Mouse (Mus musculus): ENCODE measurements around the gene Wtap. TPM values are rescaled to one million over a fixed set of nuclear protein-coding genes. Genes with fewer than 3 reads are reported as not detected.
"Not testable (repeated sequence)": the region's sequence is repeated elsewhere in the genome, so short reads cannot be mapped to it uniquely, and the experiment has no call there.

The Wtap gene
- 138 and 146 TPM in 2 replicates for polyA plus RNA-seq (2014; fragmentation: Nextera tagmentation; extraction: Ambion mirVana)

- Histone ChIP-seq H3K27me3 (ENCODE audit: control insufficient read depth, insufficient read depth, low read length) (no peaks in the 10 kb centered on the region), H3K4me2 (replicated peaks; ENCODE audit: low read depth, low read length) (peak within 1 kb of the TSS; percentile 55), H3K27ac (ENCODE audit: low read length) (peak within 1 kb of the TSS; percentile 100), H3K9ac (replicated peaks; ENCODE audit: low read depth, low read length) (peak within 1 kb of the TSS; percentile 98), H3K36me3 (ENCODE audit: control insufficient read depth, insufficient read depth, low read length) (no peaks in the 10 kb centered on the region), H3K4me1 (ENCODE audit: control insufficient read depth, insufficient read depth, low read length) (peaks cover 7% of the 10 kb centered on the region), H3K9me3 (ENCODE audit: control insufficient read depth, low read depth, low read length) (no peaks in the 10 kb centered on the region), H3K4me3 (ENCODE audit: low read depth, low read length) (peak within 1 kb of the TSS; percentile 99)
- ATAC-seq (ENCODE audit: insufficient number of reproducible peaks, insufficient read depth, low FRiP score, low read depth), result no peak
- WGBS, result 77% methylated on average over 1 of the region's 1 CpGs
Observed at GRCm38 (mm10) chr17:12994069-12994468, at the start of gene Wtap. Wtap (minus strand) TSS chr17:12994169.

- H3K9me3 ChIP-seq (ENCODE audit: control insufficient read depth, low read depth, low read length); H3K9ac ChIP-seq (replicated peaks; ENCODE audit: low read depth, low read length); H3K27me3 ChIP-seq (ENCODE audit: control insufficient read depth, insufficient read depth, low read length); H3K4me1 ChIP-seq (ENCODE audit: control insufficient read depth, insufficient read depth, low read length); H3K36me3 ChIP-seq (ENCODE audit: control insufficient read depth, insufficient read depth, low read length); H3K4me2 ChIP-seq (replicated peaks; ENCODE audit: low read depth, low read length); H3K27ac ChIP-seq (ENCODE audit: low read length); H3K4me3 ChIP-seq (ENCODE audit: low read depth, low read length); ATAC-seq (ENCODE audit: insufficient number of reproducible peaks, insufficient read depth, low FRiP score, low read depth): not testable (repeated sequence)
- 76% methylated on average over 2 of the region's 12 CpGs for WGBS
Observed at GRCm38 (mm10) chr17:13036627-13037192, 42.7 kb upstream of the Wtap start.

GRCm38 (mm10) chr17:13013316-13013715, 19.3 kb upstream of the Wtap start:
- Histone ChIP-seq H3K27ac (ENCODE audit: low read length) (no peak overlapping the region), H3K9ac (replicated peaks; ENCODE audit: low read depth, low read length) (no peak overlapping the region), H3K4me3 (ENCODE audit: low read depth, low read length) (no peak overlapping the region), H3K4me2 (replicated peaks; ENCODE audit: low read depth, low read length) (no peak overlapping the region), H3K4me1 (ENCODE audit: control insufficient read depth, insufficient read depth, low read length) (0 out of 2 replicates have a peak, but pooled peaks cover 5% of the 10 kb centered on the region), H3K36me3 (ENCODE audit: control insufficient read depth, insufficient read depth, low read length) (peaks cover 28% of the 10 kb centered on the region), H3K27me3 (ENCODE audit: control insufficient read depth, insufficient read depth, low read length) (no peaks in the 10 kb centered on the region), H3K9me3 (ENCODE audit: control insufficient read depth, low read depth, low read length) (no peaks in the 10 kb centered on the region)
- WGBS, result 89% methylated on average over 3 of the region's 3 CpGs
- no peak for ATAC-seq (ENCODE audit: insufficient number of reproducible peaks, insufficient read depth, low FRiP score, low read depth)

GRCm38 (mm10) chr17:13009887-13010286, 15.9 kb upstream of the Wtap start:
- H3K9ac ChIP-seq (replicated peaks; ENCODE audit: low read depth, low read length), result no peak overlapping the region
- 26% methylated on average over 3 of the region's 3 CpGs for WGBS
- no peaks in the 10 kb centered on the region for H3K27me3 ChIP-seq (ENCODE audit: control insufficient read depth, insufficient read depth, low read length)
- no peak overlapping the region for H3K4me3 ChIP-seq (ENCODE audit: low read depth, low read length)
- peaks cover 17% of the 10 kb centered on the region; the same call in 1 of the 2 replicates for H3K36me3 ChIP-seq (ENCODE audit: control insufficient read depth, insufficient read depth, low read length)
- H3K4me2 ChIP-seq (replicated peaks; ENCODE audit: low read depth, low read length), result no peak overlapping the region
- no peak overlapping the region for H3K27ac ChIP-seq (ENCODE audit: low read length)
- H3K4me1 ChIP-seq (ENCODE audit: control insufficient read depth, insufficient read depth, low read length), result 0 out of 2 replicates have a peak, but pooled peaks cover 7% of the 10 kb centered on the region
- no peaks in the 10 kb centered on the region for H3K9me3 ChIP-seq (ENCODE audit: control insufficient read depth, low read depth, low read length)
- no peak for ATAC-seq (ENCODE audit: insufficient number of reproducible peaks, insufficient read depth, low FRiP score, low read depth)

- H3K9me3 ChIP-seq (ENCODE audit: control insufficient read depth, low read depth, low read length), result no peaks in the 10 kb centered on the region
- peak overlapping the region; percentile 83 for H3K27ac ChIP-seq (ENCODE audit: low read length)
- H3K4me2 ChIP-seq (replicated peaks; ENCODE audit: low read depth, low read length), result peak overlapping the region; percentile 81
- 6% methylated on average over 10 of the region's 10 CpGs for WGBS
- peaks cover 11% of the 10 kb centered on the region; the same call in 1 of the 2 replicates for H3K36me3 ChIP-seq (ENCODE audit: control insufficient read depth, insufficient read depth, low read length)
- 0 out of 2 replicates have a peak, but pooled peaks cover 7% of the 10 kb centered on the region for H3K4me1 ChIP-seq (ENCODE audit: control insufficient read depth, insufficient read depth, low read length)
- no peak for ATAC-seq (ENCODE audit: insufficient number of reproducible peaks, insufficient read depth, low FRiP score, low read depth)
- no peaks in the 10 kb centered on the region for H3K27me3 ChIP-seq (ENCODE audit: control insufficient read depth, insufficient read depth, low read length)
- peak overlapping the region; percentile 58 for H3K9ac ChIP-seq (replicated peaks; ENCODE audit: low read depth, low read length)
- H3K4me3 ChIP-seq (ENCODE audit: low read depth, low read length), result peak overlapping the region; percentile 89
Observed at GRCm38 (mm10) chr17:13008528-13008927, 14.6 kb upstream of the Wtap start.

GRCm38 (mm10) chr17:13007730-13008425, 13.9 kb upstream of the Wtap start:
- ATAC-seq (ENCODE audit: insufficient number of reproducible peaks, insufficient read depth, low FRiP score, low read depth), result peak; percentile 98
- H3K4me3 ChIP-seq (ENCODE audit: low read depth, low read length), result peak overlapping the region; percentile 89
- no peaks in the 10 kb centered on the region for H3K9me3 ChIP-seq (ENCODE audit: control insufficient read depth, low read depth, low read length)
- peak overlapping the region; percentile 81 for H3K4me2 ChIP-seq (replicated peaks; ENCODE audit: low read depth, low read length)
- H3K27me3 ChIP-seq (ENCODE audit: control insufficient read depth, insufficient read depth, low read length), result no peaks in the 10 kb centered on the region
- H3K36me3 ChIP-seq (ENCODE audit: control insufficient read depth, insufficient read depth, low read length), result peaks cover 4% of the 10 kb centered on the region; the same call in 1 of the 2 replicates
- under 1% methylated on average over 73 of the region's 76 CpGs for WGBS
- peak overlapping the region; percentile 58 for H3K9ac ChIP-seq (replicated peaks; ENCODE audit: low read depth, low read length)
- H3K27ac ChIP-seq (ENCODE audit: low read length), result peak overlapping the region; percentile 83
- 0 out of 2 replicates have a peak, but pooled peaks cover 7% of the 10 kb centered on the region for H3K4me1 ChIP-seq (ENCODE audit: control insufficient read depth, insufficient read depth, low read length)

GRCm38 (mm10) chr17:13006984-13007383, 13.0 kb upstream of the Wtap start:
- 42% methylated on average over 5 of the region's 5 CpGs for WGBS

GRCm38 (mm10) chr17:13006546-13006945, 12.6 kb upstream of the Wtap start, which contains the start of gene Sod2:
Sod2 (plus strand) TSS chr17:13006846.
- not testable (repeated sequence) for H3K36me3 ChIP-seq (ENCODE audit: control insufficient read depth, insufficient read depth, low read length); ATAC-seq (ENCODE audit: insufficient number of reproducible peaks, insufficient read depth, low FRiP score, low read depth); H3K9me3 ChIP-seq (ENCODE audit: control insufficient read depth, low read depth, low read length); H3K27me3 ChIP-seq (ENCODE audit: control insufficient read depth, insufficient read depth, low read length); H3K4me1 ChIP-seq (ENCODE audit: control insufficient read depth, insufficient read depth, low read length)
- Histone ChIP-seq H3K9ac (replicated peaks; ENCODE audit: low read depth, low read length) (0 out of 2 replicates have a peak within 1 kb of the TSS, but pooled peaks have one; percentile 6), H3K4me2 (replicated peaks; ENCODE audit: low read depth, low read length) (peak within 1 kb of the TSS; percentile 81), H3K4me3 (ENCODE audit: low read depth, low read length) (peak within 1 kb of the TSS; percentile 89), H3K27ac (ENCODE audit: low read length) (peak within 1 kb of the TSS; percentile 83; the same call in 1 of the 2 replicates)
- 93% methylated on average over 2 of the region's 2 CpGs for WGBS

More at GRCm38 (mm10) chr17:13006984-13007383, 13.0 kb upstream of the Wtap start:
- 0 out of 2 replicates have a peak overlapping the region, but pooled peaks have one; percentile 6 for H3K9ac ChIP-seq (replicated peaks; ENCODE audit: low read depth, low read length)
- no peaks in the 10 kb centered on the region for H3K9me3 ChIP-seq (ENCODE audit: control insufficient read depth, low read depth, low read length)
- no peak overlapping the region; the same call in 1 of the 2 replicates for H3K27ac ChIP-seq (ENCODE audit: low read length)
- peak overlapping the region; percentile 81 for H3K4me2 ChIP-seq (replicated peaks; ENCODE audit: low read depth, low read length)
- H3K36me3 ChIP-seq (ENCODE audit: control insufficient read depth, insufficient read depth, low read length), result peaks cover under 1% of the 10 kb centered on the region; the same call in 1 of the 2 replicates
- 0 out of 2 replicates have a peak, but pooled peaks cover 7% of the 10 kb centered on the region for H3K4me1 ChIP-seq (ENCODE audit: control insufficient read depth, insufficient read depth, low read length)
- H3K4me3 ChIP-seq (ENCODE audit: low read depth, low read length), result peak overlapping the region; percentile 89; the same call in 1 of the 2 replicates
- H3K27me3 ChIP-seq (ENCODE audit: control insufficient read depth, insufficient read depth, low read length), result no peaks in the 10 kb centered on the region
- no peak for ATAC-seq (ENCODE audit: insufficient number of reproducible peaks, insufficient read depth, low FRiP score, low read depth)

All from stomach, embryonic 14.5 days (tissue).